Mouse (Mus musculus): ENCODE measurements around the gene Armh1. TPM values are rescaled to one million over a fixed set of nuclear protein-coding genes. Genes with fewer than 3 reads are reported as not detected.
"Not testable (repeated sequence)": the region's sequence is repeated elsewhere in the genome, so short reads cannot be mapped to it uniquely, and the experiment has no call there.

The Armh1 gene
- total RNA-seq, 1 experiment = 0.18 TPM

DNA sequence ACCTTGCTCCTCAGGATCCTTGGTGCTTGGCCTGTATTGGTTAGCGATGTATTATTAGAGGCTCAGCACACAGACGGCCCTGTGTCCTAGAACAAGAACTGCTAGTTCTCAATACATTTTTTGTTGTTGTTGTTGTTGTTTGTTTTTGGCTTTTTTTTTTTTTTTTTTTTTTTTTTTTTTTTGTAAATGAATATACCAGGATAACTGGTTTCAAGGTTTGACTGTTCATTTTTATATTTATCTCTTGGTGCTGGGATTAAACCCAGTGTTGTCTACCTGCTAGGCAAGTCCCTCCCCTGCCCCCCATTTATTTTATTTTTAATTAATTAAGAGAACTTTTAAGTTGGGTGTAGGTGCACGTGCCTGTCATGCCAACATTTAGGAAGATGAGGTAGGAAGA, 63.0 kb downstream of the Armh1 start:
- no peaks in the 10 kb centered on the region for H3K36me3 ChIP-seq (ENCODE audit: control insufficient read depth, insufficient read depth, low read length, poor library complexity, severe bottlenecking)
- H3K27ac ChIP-seq (ENCODE audit: insufficient read depth, low read depth, low read length, poor library complexity, severe bottlenecking) = no peak overlapping the region
- in situ Hi-C loops (cut with MboI; ENCODE audit: low sequenced_read_pairs in 2 of 2, unreplicated experiment in 2 of 2) = no loop called here
- no peaks in the 10 kb centered on the region for H3K4me1 ChIP-seq (ENCODE audit: control insufficient read depth in 2 of 2, insufficient read depth in 2 of 2, low read length in 2 of 2, poor library complexity in 1 of 2)
- peak overlapping the region; percentile 57; the same call in 1 of the 2 replicates for H3K9ac ChIP-seq (ENCODE audit: insufficient read depth, low read depth, low read length, poor library complexity, severe bottlenecking)
- TF ChIP-seq HCFC1 (IDR thresholded peaks at IDR 0.05; ENCODE audit: borderline replicate concordance, insufficient read depth, low read length) = no peak
- peak; percentile 59; the same call in 1 of the 2 replicates for TF ChIP-seq ZNF384 (IDR thresholded peaks at IDR 0.05; ENCODE audit: low read depth, low read length)
- DNase-seq (ENCODE audit: low read depth, low spot score) = no peak
- H3K9me3 ChIP-seq (ENCODE audit: control insufficient read depth, insufficient read depth, low read depth, low read length) = no peaks in the 10 kb centered on the region
- H3K4me3 ChIP-seq (ENCODE audit: insufficient read depth in 1 of 2, low read depth in 1 of 2, low read length in 2 of 2, poor library complexity in 1 of 2, severe bottlenecking in 1 of 2) = no peak overlapping the region; a peak in 1 of 4 replicates

DNA sequence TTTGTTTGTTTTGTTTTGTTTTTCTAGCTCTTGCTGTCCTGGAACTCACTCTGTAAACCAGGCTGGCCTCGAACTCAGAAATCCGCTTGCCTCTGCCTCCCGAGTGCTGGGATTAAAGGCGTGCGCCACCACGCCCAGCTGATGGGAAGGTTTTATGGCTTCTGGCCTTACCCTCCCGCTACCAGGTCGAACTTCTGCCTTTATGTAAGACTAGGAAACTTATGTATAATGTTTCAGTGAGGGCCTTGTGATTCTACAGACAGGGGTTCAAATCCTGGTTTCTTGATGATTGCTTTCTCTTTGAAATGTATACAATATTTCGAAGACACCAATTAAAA, 69.2 kb downstream of the Armh1 start:
- H3K9ac ChIP-seq (ENCODE audit: insufficient read depth, low read depth, low read length, poor library complexity, severe bottlenecking) = peak overlapping the region; percentile 79; the same call in 1 of the 2 replicates
- peaks cover 20% of the 10 kb centered on the region for H3K36me3 ChIP-seq (ENCODE audit: control insufficient read depth, insufficient read depth, low read length, poor library complexity, severe bottlenecking)
- H3K4me3 ChIP-seq (ENCODE audit: insufficient read depth in 1 of 2, low read depth in 1 of 2, low read length in 2 of 2, poor library complexity in 1 of 2, severe bottlenecking in 1 of 2) = peak overlapping the region; percentile 89 to 92
- in situ Hi-C loops (cut with MboI; ENCODE audit: low sequenced_read_pairs in 2 of 2, unreplicated experiment in 2 of 2); H3K27ac ChIP-seq (ENCODE audit: insufficient read depth, low read depth, low read length, poor library complexity, severe bottlenecking); DNase-seq (ENCODE audit: low read depth, low spot score); H3K4me1 ChIP-seq (ENCODE audit: control insufficient read depth in 2 of 2, insufficient read depth in 2 of 2, low read length in 2 of 2, poor library complexity in 1 of 2); H3K9me3 ChIP-seq (ENCODE audit: control insufficient read depth, insufficient read depth, low read depth, low read length): not testable (repeated sequence)

DNA sequence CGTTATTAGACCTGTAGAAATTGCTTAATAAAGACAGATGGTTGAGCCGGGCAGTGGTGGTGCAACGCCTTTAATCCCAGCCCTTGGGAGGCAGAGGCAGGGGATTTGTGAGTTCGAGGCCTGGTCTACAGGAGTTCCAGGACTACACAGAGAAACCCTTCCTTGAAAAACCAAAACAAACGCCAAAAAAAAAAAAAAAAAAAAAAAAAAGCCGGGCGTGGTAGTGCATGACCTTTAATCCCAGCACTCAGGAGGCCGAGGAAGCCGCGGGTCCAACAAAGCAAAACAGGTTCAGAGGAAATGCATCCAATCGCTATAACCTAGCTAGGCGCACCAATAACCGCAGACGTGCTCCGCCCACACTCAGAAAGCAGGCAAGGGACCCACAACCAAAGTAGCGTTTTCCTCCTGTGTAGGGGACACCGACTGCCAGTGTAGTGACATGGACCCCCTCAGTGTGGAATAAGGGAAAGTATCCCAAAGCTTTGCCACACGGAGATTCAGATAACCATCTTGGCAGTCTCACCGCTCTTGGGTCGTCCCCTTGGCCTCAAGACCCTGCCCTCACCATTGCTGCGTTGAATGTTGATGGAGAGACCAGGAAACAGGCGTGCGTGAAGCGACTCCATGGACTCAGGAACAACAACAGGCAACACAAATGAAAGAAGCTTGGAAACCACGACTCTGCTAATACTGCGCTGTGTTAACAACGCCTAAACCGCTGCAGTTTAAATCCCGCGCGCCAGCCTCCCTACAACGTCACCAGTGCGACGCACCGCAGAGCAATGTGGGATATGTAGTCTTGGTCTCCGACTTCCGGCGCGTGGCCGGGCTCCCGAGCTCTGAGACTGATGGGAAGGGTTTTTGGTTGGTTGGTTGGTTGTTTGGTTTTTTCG, 69.8 kb downstream of the Armh1 start, which contains the start of gene Kif2c:
Gene Kif2c, minus strand, starts transcription at position 777 of the 896 bp plus-strand sequence.
- DNase-seq (ENCODE audit: low read depth, low spot score) = peak; percentile 90
- H3K4me3 ChIP-seq (ENCODE audit: insufficient read depth in 1 of 2, low read depth in 1 of 2, low read length in 2 of 2, poor library complexity in 1 of 2, severe bottlenecking in 1 of 2) = peak within 1 kb of the TSS; percentile 89 to 92

GRCm38 (mm10) chr4:117169936-117170335, 82.0 kb downstream of the Armh1 start:
- peaks cover 80% of the 10 kb centered on the region for H3K36me3 ChIP-seq (ENCODE audit: control insufficient read depth, insufficient read depth, low read length, poor library complexity, severe bottlenecking)
- H3K9me3 ChIP-seq (ENCODE audit: control insufficient read depth, insufficient read depth, low read depth, low read length) = no peaks in the 10 kb centered on the region
- TF ChIP-seq MAFK (IDR thresholded peaks at IDR 0.05; ENCODE audit: insufficient read depth, low read depth, low read length) = no peak
- H3K4me3 ChIP-seq (ENCODE audit: insufficient read depth in 1 of 2, low read depth in 1 of 2, low read length in 2 of 2, poor library complexity in 1 of 2, severe bottlenecking in 1 of 2) = no peak overlapping the region
- DNase-seq (ENCODE audit: low read depth, low spot score) = no peak
- H3K9ac ChIP-seq (ENCODE audit: insufficient read depth, low read depth, low read length, poor library complexity, severe bottlenecking) = no peak overlapping the region
- H3K27ac ChIP-seq (ENCODE audit: insufficient read depth, low read depth, low read length, poor library complexity, severe bottlenecking) = peak overlapping the region; percentile 75
- peaks cover 2 to 15% of the 10 kb centered on the region in 2 experiments; a peak in 2 of 4 replicates for H3K4me1 ChIP-seq (ENCODE audit: control insufficient read depth in 2 of 2, insufficient read depth in 2 of 2, low read length in 2 of 2, poor library complexity in 1 of 2)
- in situ Hi-C loops (cut with MboI; ENCODE audit: low sequenced_read_pairs in 2 of 2, unreplicated experiment in 2 of 2) = no loop called here

More for the DNA sequence above, 69.8 kb downstream of the Armh1 start, which contains the start of gene Kif2c:
- peak within 1 kb of the TSS; percentile 86 for H3K9ac ChIP-seq (ENCODE audit: insufficient read depth, low read depth, low read length, poor library complexity, severe bottlenecking)
- TF ChIP-seq MAFK (IDR thresholded peaks at IDR 0.05; ENCODE audit: insufficient read depth, low read depth, low read length) (no peak), ZNF384 (IDR thresholded peaks at IDR 0.05; ENCODE audit: low read depth, low read length) (peak; percentile 90), HCFC1 (IDR thresholded peaks at IDR 0.05; ENCODE audit: borderline replicate concordance, insufficient read depth, low read length) (peak; percentile 100), ZC3H11A (IDR thresholded peaks at IDR 0.05; ENCODE audit: borderline replicate concordance, low read depth, low read length) (no peak), CHD2 (IDR thresholded peaks at IDR 0.05; ENCODE audit: low read depth, low read length) (peak; percentile 79; the same call in 1 of the 2 replicates)
- H3K27ac ChIP-seq (ENCODE audit: insufficient read depth, low read depth, low read length, poor library complexity, severe bottlenecking) = peak within 1 kb of the TSS; percentile 85
- H3K4me1 ChIP-seq (ENCODE audit: control insufficient read depth in 2 of 2, insufficient read depth in 2 of 2, low read length in 2 of 2, poor library complexity in 1 of 2) = peaks cover 0 to 2% of the 10 kb centered on the region in 2 experiments; a peak in 1 of 4 replicates
- H3K9me3 ChIP-seq (ENCODE audit: control insufficient read depth, insufficient read depth, low read depth, low read length) = no peaks in the 10 kb centered on the region
- H3K36me3 ChIP-seq (ENCODE audit: control insufficient read depth, insufficient read depth, low read length, poor library complexity, severe bottlenecking) = peaks cover 25% of the 10 kb centered on the region
- in situ Hi-C loops (cut with MboI; ENCODE audit: low sequenced_read_pairs in 2 of 2, unreplicated experiment in 2 of 2) = no loop called here

Other genes starting within 250 kb of the Armh1 start
- gene Eif2b3, start 232.7 kb downstream of the Armh1 start, total RNA-seq (2012; rRNA removed) = 43.7 and 55.1 TPM in 2 replicates
- 28.2 and 80.0 TPM in 2 replicates for gene Ptch2, start 156.1 kb downstream of the Armh1 start, total RNA-seq (2012; rRNA removed)
- gene Btbd19, start 126.4 kb downstream of the Armh1 start, total RNA-seq (2012; rRNA removed) = 51.2 and 87.1 TPM in 2 replicates
- gene Tctex1d4, start 125.3 kb downstream of the Armh1 start, total RNA-seq (2012; rRNA removed) = 0.49 and 1.2 TPM in 2 replicates
- 26.7 and 28.3 TPM in 2 replicates for gene Plk3, start 118.2 kb downstream of the Armh1 start, total RNA-seq (2012; rRNA removed)
- gene Rps8, start 95.9 kb downstream of the Armh1 start, total RNA-seq (2012; rRNA removed) = 3,133 and 3,400 TPM in 2 replicates
- 73.1 and 86.0 TPM in 2 replicates for gene Kif2c, start 69.5 kb downstream of the Armh1 start, total RNA-seq (2012; rRNA removed)
- 2.2 and 3.4 TPM in 2 replicates for gene Tmem53, start 174 bp downstream of the Armh1 start, total RNA-seq (2012; rRNA removed)
- gene Rnf220, start 244.9 kb upstream of the Armh1 start, total RNA-seq (2012; rRNA removed) = 130 and 178 TPM in 2 replicates